Mouse (Mus musculus) cerebellum, postnatal 4 days (tissue): ENCODE measurements at regions not wholly inside any gene's neighbourhood (a gene's known extent, or its start where the extent isn't known, plus 50 kb on each side); places are given as distances from the start of the nearest gene placed in this dataset.

Experiments
- DNase-seq, 2 experiments: peaks; one replicate each; pipeline ENCODE4 v3.0.0; 2022; ENCODE audit warnings: low spot score in 2 of 2, mixed read lengths in 1 of 2

DNA sequence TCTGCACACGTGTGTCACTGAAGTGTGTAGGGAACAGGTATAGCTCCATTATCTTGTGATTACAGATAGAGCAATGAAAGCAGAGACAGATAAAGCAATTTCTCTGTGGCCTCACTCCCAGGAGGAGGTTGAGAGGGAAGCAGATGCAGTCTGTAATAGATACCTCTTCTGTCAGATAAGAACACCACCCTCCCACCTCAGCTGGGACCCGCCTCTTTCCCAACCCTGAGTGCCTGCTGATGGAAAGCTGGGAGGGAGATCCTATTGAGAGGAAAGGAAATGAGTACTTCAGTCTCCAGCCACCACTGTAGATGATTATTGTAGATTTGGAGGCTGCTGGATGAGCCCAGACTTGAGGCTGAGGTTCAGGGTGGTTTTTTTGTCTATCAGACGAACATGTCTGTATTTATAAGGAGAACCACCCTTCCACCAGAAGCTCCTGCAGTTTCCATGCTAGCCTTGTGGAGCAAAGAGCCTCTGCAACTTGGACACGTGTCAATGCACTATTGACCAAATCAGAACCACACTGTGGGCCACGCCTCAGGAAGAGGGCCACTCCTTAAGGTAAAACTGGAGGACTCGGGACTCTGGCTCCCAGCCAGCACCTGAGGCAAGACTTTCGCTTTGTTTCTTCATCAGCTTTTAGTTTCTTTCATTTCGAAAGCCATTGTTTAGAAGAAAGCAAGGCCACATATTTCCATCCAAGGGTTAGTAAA is 55.3 kb upstream of the Plekha5 start:
- DNase-seq: no peak

DNA sequence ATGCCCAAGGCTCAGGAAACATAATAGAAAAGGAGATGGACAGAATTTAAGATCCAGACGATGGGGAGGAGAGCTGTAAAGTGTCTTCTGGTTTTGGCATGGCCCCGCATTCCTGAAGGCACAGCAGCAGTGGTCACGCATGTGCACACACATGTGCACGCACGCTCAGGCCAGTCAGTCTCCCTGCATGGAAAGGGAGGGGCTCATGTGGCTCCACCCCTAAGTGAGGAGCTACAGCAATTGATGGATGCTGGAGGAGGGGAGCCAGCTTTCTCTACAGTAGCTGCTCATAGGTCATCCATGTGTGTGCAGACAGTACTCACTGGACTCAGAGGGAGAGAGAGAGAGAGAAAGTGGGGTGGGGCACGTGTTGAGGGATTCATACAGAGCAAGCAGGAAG is 56.6 kb upstream of the Plekha5 start:
- no peak for DNase-seq

DNA sequence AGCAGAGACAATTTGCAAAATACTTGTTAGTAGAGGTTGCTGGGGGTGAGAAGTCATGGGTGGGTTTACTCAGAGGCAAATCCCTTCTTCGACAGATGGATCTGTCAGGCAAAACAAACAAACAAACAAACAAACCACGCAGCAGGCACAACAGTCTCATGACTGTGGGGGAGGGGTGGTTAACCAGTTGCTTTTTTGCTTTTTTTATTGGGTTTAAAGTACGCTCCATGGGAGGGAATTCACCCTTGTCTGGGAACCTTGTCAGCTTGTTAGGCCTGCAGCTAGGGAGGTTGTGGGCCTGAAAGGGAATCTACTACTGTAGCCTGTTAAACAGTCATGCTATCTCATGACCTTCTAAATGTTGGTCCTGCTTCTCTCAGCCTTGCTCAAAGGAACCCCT is 57.1 kb upstream of the Plekha5 start:
- no peak for DNase-seq

DNA sequence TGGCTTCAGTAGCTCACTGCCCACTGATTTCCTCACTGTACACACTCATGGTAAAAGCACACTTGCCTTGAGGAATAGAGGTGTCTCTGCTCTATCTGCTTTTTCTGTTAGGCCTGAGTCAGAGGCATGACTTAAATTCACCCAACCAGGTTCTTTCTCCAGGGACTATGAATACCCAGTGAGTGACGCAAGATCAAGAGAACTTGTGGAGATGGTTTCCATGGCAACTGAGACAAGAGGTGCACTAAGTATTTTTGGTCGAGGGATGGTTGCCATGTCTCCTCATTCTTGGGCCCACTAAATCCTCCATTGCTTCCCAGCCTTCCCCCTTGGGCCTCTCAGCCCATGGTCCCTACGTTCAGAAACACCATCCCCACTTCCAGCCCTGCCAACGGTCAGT is 62.9 kb upstream of the Plekha5 start:
- no peak for DNase-seq

DNA sequence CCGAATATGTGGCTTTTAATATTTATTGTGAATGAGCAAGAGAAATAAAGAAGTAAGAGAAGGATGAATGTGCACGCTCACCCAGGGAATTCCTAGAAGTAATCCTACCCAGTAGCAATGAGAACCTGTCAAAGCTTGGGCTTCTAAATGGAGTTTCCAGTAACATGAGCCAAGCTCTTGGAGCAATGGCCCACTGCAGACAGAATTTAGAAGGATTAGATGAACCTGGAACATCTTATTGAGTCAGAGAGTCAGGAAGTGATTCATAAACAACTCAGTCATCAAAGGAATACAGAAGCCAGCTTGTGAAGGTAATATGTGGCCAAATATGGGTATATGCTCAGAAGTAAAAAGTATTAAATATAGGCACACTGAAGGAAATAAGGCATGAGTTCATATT is 66.0 kb upstream of the Plekha5 start:
- DNase-seq: no peak

DNA sequence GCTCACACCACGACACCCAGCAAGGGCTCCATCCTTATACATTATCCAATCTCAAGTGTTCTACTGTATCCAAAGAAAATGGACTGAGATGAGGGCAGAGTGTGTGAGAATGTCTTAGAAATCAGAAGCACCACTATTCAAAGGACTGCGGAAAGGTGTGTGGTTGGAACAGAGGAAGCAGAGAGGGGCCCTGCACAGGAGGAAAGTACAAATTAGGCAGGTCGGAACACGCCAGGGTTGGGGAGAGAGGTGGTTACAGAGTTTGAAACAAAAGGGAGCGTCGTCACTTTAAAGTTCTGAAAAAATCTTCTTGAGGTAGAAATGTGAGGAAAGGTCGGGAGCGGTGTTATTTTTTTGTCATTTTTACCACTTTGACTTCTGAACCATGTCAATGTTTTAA is 66.6 kb upstream of the Plekha5 start:
- DNase-seq: no peak

DNA sequence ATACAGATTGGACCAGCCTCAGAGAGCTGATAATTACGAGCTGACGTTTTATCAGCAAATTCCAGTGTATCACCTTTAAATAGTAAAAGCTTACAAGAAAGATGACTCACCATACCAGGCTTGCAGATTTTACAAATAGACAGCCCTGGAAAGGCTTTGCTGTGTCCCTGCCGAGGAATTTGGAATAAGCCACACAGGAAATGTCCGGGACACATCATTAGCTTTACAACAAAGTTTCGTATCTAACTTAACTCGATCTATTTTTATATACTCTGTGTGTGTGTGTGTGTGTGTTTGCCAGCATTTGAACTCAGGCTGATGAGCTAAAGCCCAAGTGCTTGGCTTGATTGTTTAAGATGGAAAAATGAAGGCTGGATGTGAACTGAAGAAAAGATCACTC is 69.8 kb upstream of the Plekha5 start:
- no peak for DNase-seq

DNA sequence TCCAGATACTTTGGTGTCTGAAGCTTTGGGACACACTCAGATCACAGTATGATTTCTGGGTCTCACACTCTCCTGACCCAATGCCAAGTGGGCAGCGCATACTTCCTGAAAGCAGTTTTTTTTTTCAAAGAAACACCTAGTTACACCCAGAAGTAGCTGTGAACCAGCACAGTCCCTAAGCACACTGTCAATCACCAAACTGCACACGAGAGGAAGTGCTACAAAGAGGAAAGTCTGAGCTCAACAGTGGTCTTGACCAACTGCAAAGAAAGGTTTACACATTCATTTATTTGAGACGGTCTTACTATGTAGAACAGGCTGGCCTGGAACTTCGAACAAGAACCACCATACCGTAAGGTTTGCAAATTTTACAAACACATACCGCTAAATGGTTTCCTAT is 70.2 kb upstream of the Plekha5 start:
- DNase-seq: no peak

DNA sequence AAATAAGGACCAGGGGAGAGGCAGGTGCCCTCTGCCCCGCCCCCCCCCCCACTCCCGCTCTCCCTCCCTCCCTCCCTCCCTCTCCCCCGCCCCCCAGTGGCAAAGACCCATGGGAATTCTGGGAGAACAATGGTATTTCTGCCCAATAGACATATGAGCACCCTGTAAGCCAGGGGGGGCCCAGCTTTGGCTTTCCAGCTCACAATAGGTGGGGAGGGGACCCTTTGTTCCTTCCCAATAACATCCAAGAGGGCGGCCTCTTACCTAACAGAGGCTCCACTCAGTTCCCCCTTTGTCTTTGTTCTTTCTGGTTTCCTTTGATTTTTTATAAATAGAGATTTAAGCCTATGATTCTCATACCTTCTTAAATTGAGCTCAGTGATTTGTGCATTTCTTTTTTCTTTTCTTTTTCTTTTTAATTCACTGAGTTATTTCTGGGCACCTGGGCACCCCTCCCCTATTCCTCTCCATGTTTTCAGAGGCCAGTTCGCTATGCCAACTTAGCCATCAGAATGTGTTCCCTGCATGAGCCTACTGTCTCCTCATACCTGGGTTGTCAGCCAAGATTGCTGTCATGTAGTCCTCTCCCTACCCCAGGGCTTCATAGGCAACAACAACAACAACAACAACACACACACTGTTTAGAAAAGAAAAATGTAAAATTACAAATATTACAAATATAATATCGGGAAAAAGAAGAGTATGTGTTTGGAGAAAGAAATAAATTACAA is 72.3 kb upstream of the Plekha5 start:
- DNase-seq: no peak

DNA sequence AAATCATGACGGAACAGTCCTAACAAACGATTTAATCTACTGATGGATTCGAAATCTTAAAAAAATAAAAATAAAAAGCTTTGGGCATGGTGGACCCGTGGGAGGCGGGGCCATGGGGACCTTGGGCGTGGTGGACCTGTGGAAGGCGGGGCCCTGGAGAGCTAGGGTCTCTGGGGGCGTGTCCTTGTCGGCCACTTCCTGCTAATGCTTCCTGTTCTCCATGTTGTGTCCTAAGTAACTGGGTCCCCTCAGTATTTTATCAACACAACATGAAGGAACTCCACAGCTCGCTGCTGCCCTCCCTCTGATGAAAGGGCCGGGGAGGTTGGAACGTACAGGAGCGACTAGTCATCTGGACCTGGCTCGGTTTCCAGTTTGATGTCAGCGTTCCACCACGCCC is 75.3 kb upstream of the Plekha5 start:
- DNase-seq: no peak

DNA sequence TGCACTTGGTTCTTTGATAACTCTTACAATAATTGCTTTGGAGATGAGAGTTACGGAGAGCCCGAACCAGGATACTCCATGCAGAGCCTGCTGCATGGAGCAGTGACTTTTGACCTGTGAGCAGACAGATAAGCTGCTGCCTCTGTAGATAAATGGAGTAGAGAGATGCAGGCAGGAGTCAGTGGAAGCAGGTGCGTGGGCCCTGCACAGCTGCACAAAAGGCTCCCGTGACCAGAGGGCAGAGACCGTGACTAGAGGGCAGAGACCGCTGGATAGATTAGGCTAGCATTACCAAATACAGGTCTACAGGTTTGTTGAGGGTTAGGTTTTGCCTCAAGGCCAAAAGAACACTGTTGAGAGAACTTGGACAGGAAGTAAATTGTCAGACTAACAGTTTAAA is 76.9 kb upstream of the Plekha5 start:
- no peak for DNase-seq

DNA sequence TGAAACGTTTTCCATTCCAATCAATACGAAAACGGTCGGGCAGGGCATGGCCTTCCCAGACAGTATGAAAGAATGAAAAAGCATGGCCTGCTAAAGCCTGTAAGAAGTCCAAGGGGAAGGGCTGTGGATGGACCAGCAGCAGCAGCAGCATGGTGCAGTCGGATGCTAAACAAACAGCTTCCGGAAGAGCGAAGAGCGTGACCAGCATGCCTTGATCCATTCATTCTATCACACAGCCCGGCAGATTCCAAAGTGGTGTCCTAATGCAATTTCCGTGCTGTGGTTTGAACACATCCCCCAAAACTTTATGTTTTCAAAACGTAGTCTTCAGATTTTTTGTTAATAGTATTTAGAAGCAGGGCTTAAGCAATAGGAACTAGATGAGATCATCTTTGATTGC is 80.2 kb upstream of the Plekha5 start:
- DNase-seq: no peak

DNA sequence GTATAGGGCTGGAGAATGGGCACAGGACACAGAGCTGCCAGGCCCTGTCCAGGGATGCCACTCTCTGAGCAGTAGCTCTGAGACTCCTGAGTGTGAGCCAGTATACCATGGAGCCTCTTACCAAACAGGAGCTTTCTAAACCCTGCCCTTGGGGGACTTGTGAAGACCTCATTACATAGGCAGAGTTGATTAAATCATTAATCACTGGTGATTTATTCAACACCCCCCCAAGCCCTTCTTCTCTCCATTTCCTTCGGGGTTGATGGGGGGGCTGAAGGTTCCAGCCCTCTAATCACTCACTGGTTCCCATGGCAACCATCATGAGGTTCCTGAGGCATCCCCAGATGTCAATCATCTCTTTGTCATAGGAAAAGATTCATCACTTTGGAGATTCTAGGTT is 81.0 kb upstream of the Plekha5 start:
- no peak for DNase-seq

DNA sequence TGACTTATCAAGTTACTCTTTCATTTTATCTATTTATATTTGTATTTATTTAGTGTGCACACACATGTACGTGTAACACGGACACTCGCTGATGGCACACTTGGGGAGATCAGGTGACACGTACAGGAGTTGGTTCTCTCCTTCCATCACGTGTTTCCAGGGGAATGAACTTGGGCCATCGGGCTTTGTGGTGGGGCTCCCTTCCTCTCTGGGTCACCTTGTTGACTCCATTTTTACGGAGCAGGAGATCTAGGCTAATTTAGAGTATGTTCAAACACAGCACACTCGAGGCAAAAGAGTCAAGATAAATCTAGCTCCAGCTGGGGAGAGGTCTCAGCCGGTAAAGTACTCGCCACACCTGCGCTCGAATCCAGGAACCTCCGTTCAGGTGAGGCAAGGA is 84.1 kb upstream of the Plekha5 start:
- DNase-seq: no peak

DNA sequence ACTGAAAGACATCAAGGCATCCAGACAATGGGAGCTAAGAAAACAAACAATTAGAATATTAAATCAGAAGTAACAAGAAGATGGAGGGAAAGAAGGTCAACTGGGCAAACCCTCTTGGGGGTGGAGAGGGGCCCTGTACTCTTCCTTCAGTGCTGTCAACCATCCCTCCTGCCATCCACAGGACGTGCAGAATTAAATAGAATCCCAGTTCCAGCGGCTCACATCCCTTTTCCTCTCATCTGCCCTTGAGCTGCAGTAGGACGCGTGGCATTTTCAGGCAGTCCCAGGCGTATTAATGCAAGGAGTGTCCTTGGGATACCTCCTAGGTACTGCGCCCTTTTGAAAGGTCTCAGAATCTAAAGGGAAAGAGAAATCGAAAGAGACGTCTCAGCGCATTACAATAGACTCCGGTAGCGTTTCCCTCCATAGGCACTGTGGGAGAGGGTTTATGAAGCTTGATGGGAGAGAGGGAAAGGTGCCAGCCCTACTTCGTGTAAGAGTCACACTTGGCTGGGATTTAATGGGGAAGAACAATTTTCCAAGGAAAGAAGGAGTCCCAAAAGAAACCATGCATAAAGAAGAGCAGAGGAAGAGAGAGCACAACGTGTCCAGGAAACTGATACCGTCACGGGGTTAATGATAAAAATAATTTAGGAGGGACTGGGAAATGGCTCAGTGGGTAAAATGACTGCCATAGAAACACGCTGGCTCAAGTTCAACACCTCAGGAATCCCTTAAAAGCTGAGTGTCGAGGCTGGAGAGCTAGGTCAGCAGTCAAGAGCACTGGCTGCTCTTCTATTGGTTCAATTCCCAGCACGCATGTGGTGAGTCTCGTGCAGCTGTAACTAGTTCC is 85.7 kb upstream of the Plekha5 start:
- DNase-seq: no peak

DNA sequence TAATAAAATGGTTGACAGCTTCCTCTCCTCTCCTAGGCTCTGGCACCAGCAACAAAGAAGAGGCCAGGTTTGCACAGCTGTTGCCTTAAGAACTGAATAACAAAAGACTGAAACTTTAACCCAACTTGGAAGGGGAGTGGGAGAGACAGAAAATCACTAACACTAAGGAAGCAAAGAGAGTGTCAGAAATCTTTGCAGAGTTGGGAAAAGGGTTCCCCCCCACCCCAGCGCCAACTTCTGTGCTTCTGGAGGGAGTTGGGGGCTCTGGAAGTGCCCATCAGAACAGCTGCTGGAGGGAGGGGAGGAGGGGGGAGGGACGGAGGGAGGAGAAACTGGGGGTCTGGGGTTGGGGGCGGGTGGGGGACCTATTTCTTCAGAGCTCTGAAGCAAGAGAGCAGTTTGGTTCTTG is 86.8 kb upstream of the Plekha5 start:
- no peak for DNase-seq

DNA sequence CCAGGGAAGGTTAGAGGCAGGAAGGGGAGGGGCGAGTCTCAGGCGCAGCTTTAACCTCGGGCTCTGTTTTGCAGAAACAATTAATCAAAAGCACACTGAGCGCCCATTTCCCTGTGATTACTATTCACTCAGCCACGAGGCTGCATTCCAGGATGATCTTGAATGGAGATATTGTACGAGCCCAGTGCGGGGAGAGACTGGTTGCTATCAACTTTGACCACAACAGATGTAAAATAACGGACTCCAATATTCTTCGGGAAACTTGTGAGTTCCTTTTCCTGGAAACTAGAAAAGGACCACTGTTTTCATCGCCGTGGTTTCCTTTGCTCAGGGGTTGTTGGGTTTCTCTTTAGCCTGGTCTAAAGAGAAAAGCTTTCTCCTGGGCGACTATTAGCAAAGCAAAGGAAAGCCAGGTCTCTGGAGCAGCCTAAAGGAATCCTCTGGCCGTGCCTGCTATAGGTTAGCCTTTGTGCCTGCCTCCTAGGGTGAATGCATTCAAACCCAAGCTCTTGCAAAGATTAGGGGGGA is 87.4 kb upstream of the Plekha5 start:
- DNase-seq: no peak

DNA sequence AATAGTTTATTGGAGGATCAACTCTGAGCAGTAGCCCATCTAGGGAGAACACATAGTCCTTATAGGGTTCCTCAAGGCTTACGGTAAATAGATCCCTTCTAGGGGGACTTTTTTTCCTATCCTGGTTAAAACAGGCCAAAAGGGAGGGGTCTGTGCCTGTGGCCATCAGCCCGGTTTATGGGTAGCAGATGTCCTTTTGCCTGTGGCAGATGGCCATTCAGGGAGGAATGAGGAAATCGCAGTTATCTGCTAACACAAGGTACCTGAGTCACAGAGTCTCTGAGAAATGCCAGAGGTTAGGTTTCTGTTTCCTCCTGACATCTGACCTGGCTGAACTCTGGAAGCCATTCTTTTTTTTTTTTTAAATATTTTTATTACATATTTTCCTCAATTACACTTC is 90.5 kb upstream of the Plekha5 start:
- peak in 1 of 2 experiments; percentile 8 for DNase-seq

DNA sequence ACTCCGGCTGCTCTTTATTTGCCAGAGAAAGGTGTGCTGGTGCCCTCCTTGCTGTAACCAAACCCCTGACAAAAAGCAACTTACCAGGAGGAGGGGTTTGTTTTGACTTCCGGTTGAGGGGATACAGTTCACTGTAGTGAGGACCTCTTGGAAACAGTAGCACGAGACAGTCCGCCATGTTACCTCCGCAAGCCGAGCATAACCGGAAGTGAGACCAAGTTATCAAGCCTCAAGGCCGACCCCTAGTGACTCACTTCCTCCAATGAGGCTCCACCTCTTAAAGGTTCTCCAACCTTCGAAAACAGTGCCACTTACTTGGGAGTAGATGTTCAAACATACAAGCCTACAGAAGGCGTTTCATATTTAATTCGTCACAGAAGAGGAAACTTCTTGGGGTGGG is 115.2 kb upstream of the Plekha5 start:
- DNase-seq: no peak

DNA sequence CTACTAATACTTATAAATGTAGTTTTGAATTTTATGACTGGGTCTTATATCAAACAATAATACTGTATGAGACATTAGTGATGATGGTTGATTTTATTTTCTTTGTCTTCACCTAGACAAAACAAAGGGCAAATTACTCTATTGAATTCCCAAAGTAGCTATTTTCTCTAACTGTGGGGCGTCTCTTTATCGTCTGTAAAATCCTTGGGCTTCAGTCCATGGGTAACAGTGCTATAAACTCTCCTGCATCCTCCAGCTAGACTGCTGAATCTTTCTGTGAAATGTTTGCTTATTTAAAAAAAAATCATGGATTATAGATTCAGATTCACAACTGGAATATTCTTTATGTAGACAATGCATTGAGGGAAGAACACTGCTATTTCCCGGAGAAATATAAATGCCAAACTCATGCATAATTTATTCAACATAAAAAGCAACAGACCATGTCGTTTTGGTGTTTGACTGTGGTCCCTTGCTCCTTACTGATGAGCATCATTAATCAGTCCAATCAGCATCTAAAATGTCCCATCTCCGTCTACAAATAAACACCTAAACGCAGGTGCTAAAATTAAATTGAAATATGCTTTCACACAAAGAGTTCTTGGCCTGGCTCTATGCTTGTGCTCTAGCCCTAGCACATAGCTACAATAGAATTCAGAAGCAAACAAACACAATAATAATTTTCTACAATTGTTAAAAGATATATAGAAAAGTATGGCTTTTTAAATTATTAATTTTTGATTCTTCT is 116.9 kb upstream of the Plekha5 start:
- DNase-seq: no peak

DNA sequence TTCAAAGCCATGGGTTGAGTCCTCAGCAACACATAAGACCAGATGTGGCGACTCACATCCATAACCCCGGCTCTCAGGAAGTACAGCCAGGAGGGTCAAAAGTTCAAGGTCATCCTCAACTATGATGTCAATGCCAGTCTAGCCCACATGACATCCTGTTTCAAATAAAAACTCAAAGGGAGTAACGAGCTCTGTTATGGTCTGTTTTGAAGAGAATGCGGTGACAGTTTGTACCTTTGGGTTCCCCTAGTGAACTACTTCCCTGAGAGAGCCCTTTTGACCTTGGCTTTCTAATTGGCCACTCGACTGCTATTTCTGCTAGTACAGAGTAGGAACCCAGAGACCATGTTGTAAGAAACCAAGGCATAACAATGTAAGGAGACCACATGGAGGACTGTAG is 119.7 kb upstream of the Plekha5 start:
- DNase-seq: no peak
